Mouse (Mus musculus): ENCODE measurements around the gene Vmo1.

GRCm38 (mm10) chr11:70551526-70551925, 37.1 kb upstream of the Vmo1 start:
- TF ChIP-seq CTCF (IDR thresholded peaks at IDR 0.05; ENCODE audit: low read depth, low read length) (no peak), GATA2 (IDR thresholded peaks at IDR 0.05; ENCODE audit: borderline replicate concordance, low read depth, low read length) (no peak)
